Mouse (Mus musculus) left cerebral cortex, postnatal 25 days (tissue): ENCODE measurements around the gene Erbb4. TPM values are rescaled to one million over a fixed set of nuclear protein-coding genes. Genes with fewer than 3 reads are reported as not detected.

Experiments used
- DNase-seq, 2 experiments: peaks; one replicate each; pipeline ENCODE4 v3.0.0; 2022; ENCODE audit warnings: low spot score in 2 of 2, mixed read lengths in 1 of 2
- intact Hi-C: fragments of 180-260 bp; cut with DNase I; formaldehyde crosslinking; loops from one replicate; pipeline ENCODE4 v1.15.1; 2025
- total RNA-seq, 2 experiments: library from RNA; stranded (reverse); gene quantifications; 2 replicates each; pipeline ENCODE4 v1.2.3; 2021

Gene Erbb4
- total RNA-seq, 2 experiments from 2014 or later, result 55.8 to 61.4 TPM

- intact Hi-C loops, result no loop called here
- DNase-seq, result no peak
These were observed 965.1 kb downstream of the Erbb4 start for GRCm38 (mm10) chr1:68142562-68143350.

DNA sequence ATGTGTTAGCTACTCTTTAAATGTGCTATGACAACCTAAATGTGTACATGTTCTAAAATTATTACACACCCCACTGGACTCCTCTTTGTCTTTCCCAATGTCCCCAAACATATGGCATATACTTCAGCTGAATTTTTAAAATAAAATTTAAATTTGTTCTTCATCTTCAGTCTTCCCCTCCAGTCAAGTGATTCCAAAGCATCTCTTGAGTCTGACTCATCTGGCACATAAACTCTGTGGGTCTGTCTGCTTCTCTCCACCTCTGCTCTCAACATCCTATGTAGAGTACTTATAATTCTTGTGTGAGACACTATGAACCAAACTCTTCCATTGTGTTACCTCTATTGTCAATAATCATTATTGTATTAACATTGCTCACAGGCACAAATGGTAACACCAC, 972.9 kb downstream of the Erbb4 start:
- intact Hi-C loops, result no loop called here
- peak in 1 of 2 experiments; percentile 51 for DNase-seq

DNA sequence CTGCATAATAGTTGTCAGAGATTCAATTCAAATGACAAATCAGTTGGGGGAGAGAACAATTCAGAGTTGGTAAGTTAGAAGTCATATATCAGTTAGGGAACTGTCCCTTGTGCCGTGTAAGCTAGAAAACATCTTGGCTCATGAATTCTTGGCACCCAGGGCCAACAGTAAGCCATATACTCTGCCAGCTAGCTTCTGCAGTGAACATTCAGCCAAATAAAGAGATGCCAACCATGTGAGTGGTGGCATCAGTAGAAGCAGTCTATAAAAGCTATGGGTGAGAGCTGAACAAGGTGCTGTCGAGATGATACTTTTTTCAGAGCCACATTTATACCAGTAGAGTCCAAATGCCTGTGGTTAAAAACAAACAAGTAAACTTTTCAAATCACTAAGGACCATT, 973.4 kb downstream of the Erbb4 start:
- peak in 1 of 2 experiments; percentile 31 for DNase-seq
- intact Hi-C loops, result no loop called here

GRCm38 (mm10) chr1:68123541-68123940, 984.3 kb downstream of the Erbb4 start:
- intact Hi-C loops, result no loop called here
- no peak for DNase-seq

- intact Hi-C loops, result no loop called here
- peak in 1 of 2 experiments; percentile 10 for DNase-seq
These were observed 987.5 kb downstream of the Erbb4 start for GRCm38 (mm10) chr1:68120364-68120763.

GRCm38 (mm10) chr1:68115721-68116120, 992.1 kb downstream of the Erbb4 start:
- DNase-seq, result no peak
- intact Hi-C loops, result no loop called here

GRCm38 (mm10) chr1:68106543-68106860, 1001.4 kb downstream of the Erbb4 start:
- intact Hi-C loops, result loop anchor here (5.0 kb wide), 1 partner anchor 1031 kb away; no protein-coding TSS in a partner anchor

GRCm38 (mm10) chr1:68105834-68106542, 1001.9 kb downstream of the Erbb4 start:
- DNase-seq, result no peak
- intact Hi-C loops, result loop anchor here (5.0 kb wide), 1 partner anchor 1031 kb away; no protein-coding TSS in a partner anchor

More at GRCm38 (mm10) chr1:68106543-68106860, 1001.4 kb downstream of the Erbb4 start:
- DNase-seq, result peak; percentile 20 to 32

GRCm38 (mm10) chr1:68089623-68090022, 1018.2 kb downstream of the Erbb4 start:
- intact Hi-C loops, result no loop called here
- DNase-seq, result no peak

DNA sequence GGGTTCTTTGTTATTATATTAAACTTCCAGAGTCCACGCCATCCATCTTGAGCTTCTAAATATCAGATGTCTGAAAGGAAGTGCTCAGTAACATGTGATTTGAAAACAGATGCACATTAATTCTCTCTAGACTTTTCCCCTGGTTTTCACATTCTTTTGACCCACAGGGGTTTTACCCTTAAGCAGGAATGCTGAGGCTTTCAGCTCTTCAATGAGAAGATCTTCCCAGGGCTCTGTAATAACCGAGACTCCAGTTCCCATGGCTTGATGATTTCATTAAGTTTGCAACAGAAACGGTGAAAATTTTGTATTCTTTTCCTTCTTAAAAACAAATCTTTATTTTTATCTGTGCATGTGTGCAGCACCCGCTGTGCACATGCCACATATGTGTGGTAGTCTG, 1051.4 kb downstream of the Erbb4 start:
- intact Hi-C loops, result no loop called here
- DNase-seq, result no peak

GRCm38 (mm10) chr1:68054715-68055114, 1053.1 kb downstream of the Erbb4 start:
- intact Hi-C loops, result no loop called here

GRCm38 (mm10) chr1:68049856-68050255, 1058.0 kb downstream of the Erbb4 start:
- no peak for DNase-seq
- intact Hi-C loops, result no loop called here

More at GRCm38 (mm10) chr1:68054715-68055114, 1053.1 kb downstream of the Erbb4 start:
- DNase-seq, result no peak

DNA sequence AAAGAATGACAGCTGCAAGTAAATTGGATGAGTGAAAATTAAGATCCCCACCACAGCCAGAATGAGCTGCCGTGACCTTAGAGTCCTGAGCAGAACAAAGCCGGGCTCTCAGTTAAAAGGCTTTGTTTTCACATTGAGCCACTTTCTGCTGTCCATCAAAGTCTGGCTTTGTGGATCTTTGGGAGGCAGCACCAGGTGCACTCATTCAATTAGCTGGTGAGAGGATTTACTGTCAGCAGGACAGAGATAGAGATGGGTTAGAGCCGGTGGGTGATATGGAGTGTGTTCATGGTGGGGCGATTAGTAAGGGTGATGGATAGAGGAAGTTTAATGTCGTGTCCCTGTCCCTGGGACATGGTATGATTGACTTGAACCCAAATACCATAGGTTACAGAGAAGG, 1060.7 kb downstream of the Erbb4 start:
- DNase-seq, result no peak
- intact Hi-C loops, result no loop called here

- intact Hi-C loops, result no loop called here
- DNase-seq, result peak; percentile 10 to 51
These were observed 1061.3 kb downstream of the Erbb4 start for GRCm38 (mm10) chr1:68046551-68046970.

GRCm38 (mm10) chr1:68024086-68024940, 1083.5 kb downstream of the Erbb4 start:
- DNase-seq, result no peak
- intact Hi-C loops, result no loop called here

- intact Hi-C loops, result no loop called here
- DNase-seq, result no peak
These were observed 1087.8 kb downstream of the Erbb4 start for GRCm38 (mm10) chr1:68020020-68020419.

- intact Hi-C loops, result no loop called here
These were observed 1088.2 kb downstream of the Erbb4 start for GRCm38 (mm10) chr1:68019618-68020017.

More at GRCm38 (mm10) chr1:68019618-68020017, 1088.2 kb downstream of the Erbb4 start:
- no peak for DNase-seq
